Mouse (Mus musculus) embryonic fibroblast, embryonic 13.5 days (primary cell): Measurements from ENCODE around the gene Vwce. TPM values are rescaled to one million over a fixed set of nuclear protein-coding genes. Genes with fewer than 3 reads are reported as not detected.

ENCODE experiments used
- H3K27ac ChIP-seq: 2 replicates; pipeline ENCODE4 v1.5.1; 2012; ENCODE audit warnings: low read length, control low read depth, inconsistent platforms; ENCODE audit not compliant: insufficient read depth
- H3K4me1 ChIP-seq: 2 replicates; pipeline ENCODE4 v1.6.1; 2011; ENCODE audit warnings: low read length; ENCODE audit not compliant: control insufficient read depth, insufficient read depth
- H3K4me3 ChIP-seq: 2 replicates; pipeline ENCODE4 v1.5.1; 2011; ENCODE audit warnings: mild to moderate bottlenecking, control low read depth, low read length; ENCODE audit not compliant: insufficient read depth
- CTCF ChIP-seq: IDR thresholded peaks from 2 replicates; pipeline ENCODE4 v1.5.1; 2011; ENCODE audit warnings: mild to moderate bottlenecking, control low read depth, low read length, moderate library complexity, borderline replicate concordance; ENCODE audit not compliant: insufficient read depth
- POLR2A ChIP-seq: IDR thresholded peaks from 2 replicates; pipeline ENCODE4 v1.6.1; 2011; ENCODE audit warnings: low read depth, mild to moderate bottlenecking, control low read depth, low read length, moderate library complexity
- polyA plus RNA-seq: library from polyadenylated mRNA; stranded (reverse); fragments of >200 nt; gene quantifications from 2 replicates; pipeline ENCODE4 v1.2.4, GENCODE M21; 2011; ENCODE audit warnings: low read depth; ENCODE audit not compliant: missing spikeins, insufficient read length

Gene Vwce
- polyA plus RNA-seq, 1 experiment: 1.1 TPM

GRCm38 (mm10) chr19:10603660-10604523 is 30.1 kb upstream of the Vwce start:
- peak overlapping the region; percentile 85 for H3K27ac ChIP-seq
- no peak for TF ChIP-seq POLR2A
- no peak for TF ChIP-seq CTCF
- peaks cover 22% of the 10 kb centered on the region for H3K4me1 ChIP-seq
- no peak overlapping the region for H3K4me3 ChIP-seq

GRCm38 (mm10) chr19:10604534-10604933 is 29.5 kb upstream of the Vwce start:
- Histone ChIP-seq H3K4me3 (peak overlapping the region; percentile 60), H3K4me1 (peaks cover 24% of the 10 kb centered on the region), H3K27ac (peak overlapping the region; percentile 85)
- peak; percentile 47; the same call in 1 of the 2 replicates for TF ChIP-seq POLR2A
- no peak for TF ChIP-seq CTCF

DNA sequence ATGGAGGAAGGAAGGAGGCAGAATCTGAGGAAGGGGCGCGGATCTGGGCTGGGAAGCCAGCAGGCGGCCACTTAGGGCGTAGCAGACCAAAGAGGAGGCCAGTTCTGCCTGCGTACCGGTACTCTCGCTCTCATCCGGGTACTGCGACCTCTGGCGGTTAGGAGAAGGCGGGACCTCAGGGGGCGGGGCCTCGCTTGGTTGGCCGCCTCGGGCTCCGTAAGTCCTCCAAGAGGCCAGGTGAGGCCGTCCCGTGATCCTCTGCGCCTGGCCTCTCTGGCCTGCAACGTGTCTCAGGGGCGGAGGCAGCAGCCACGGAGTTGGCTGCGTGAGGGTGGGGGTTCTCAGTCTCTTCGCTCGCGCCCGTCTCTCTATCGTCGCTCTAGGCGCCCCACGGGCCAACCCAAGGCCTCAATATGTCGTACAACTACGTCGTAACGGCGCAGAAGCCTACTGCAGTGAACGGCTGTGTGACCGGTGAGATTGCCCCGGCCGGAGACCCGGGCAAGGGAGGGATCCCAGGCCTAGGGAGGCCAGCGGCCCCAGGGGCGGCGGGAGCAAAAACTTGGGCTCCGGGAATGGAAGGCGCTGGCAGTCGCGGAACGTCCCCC is 28.6 kb upstream of the Vwce start, which contains the start of the genes Ddb1 and Tkfc:
Ddb1 (plus strand) TSS at position 35 of the 608 bp plus-strand sequence.
Tkfc (minus strand) TSS at position 362 of the 608 bp plus-strand sequence.
- TF ChIP-seq POLR2A (peak; percentile 90), CTCF (peak; percentile 40; the same call in 1 of the 2 replicates)
- Histone ChIP-seq H3K4me1 (peaks cover 29% of the 10 kb centered on the region), H3K4me3 (peak within 1 kb of the TSS; percentile 88), H3K27ac (peak within 1 kb of the TSS; percentile 85)

DNA sequence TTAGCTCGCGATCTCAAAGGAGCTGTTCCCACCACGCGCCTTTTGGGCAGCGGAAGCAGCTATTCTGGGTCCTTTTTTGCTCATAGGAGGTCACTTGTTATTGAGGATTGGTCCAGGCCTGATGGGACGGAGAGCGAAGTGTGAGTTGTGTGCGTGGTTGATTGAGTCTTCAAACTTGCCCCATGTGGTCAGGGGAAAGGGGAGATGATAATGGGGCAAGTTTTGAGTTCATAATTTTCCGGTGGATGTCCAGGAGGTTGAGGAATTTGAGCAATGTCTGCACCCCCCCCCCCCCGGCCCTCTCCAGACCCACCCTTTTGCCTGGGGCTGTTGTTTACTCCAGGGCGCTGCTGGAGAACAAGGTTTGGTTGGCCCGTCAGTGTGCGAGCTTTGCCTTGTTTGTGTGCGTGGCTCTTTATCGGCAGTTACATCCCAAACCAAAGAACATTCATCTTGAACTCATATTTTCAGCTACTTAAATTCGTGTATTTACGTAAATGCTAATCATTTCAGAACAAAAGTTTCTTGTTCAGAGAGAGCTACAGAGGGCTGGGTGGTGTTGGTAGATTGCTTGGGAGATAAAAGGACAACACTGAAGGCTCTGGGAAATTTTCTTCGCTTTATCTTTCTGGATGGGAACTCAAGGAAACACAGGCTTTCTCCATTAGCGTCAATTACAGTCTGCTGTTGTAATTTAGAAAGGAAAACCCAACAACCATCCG is 28.0 kb upstream of the Vwce start:
- peak overlapping the region; percentile 73 for H3K27ac ChIP-seq
- H3K4me1 ChIP-seq: peaks cover 29% of the 10 kb centered on the region
- H3K4me3 ChIP-seq: peak overlapping the region; percentile 88
- TF ChIP-seq CTCF (no peak), POLR2A (no peak; the same call in 1 of the 2 replicates)

DNA sequence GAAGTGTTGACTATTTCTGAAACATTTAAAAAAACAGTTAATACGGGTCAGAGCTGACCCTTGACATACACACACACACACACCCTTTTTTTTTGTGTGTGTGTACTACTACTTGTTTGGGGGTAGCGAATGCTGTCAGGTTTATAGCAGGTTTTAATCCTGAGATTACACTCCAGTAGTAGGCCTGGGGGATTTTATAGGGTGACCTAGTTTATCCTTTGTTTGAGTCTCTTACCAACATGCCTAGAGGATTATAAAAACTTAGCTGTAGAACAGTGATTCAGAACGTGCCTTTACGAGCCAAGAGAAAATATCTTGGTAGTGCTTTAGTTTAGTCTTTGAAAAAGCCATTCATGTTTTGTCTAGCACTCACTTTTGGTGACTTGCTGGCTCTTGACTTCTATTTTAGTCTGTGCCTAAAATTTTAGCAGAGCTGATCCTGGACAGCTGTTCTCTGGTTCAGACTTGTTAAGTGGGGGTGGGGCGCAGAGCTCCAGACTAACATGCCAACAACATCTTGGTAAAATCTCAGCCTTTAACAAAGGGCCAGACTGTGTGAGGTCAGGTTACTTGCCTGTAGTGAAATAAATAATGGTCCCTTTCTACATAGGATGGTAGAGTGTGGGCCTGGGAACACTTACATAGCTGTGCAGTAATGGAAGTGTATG is 25.3 kb upstream of the Vwce start:
- Histone ChIP-seq H3K4me3 (no peak overlapping the region), H3K4me1 (peaks cover 19% of the 10 kb centered on the region), H3K27ac (no peak overlapping the region)
- TF ChIP-seq CTCF: no peak
- no peak for TF ChIP-seq POLR2A

- TF ChIP-seq CTCF: no peak
- peak; percentile 59; the same call in 1 of the 2 replicates for TF ChIP-seq POLR2A
- Histone ChIP-seq H3K4me1 (no peaks in the 10 kb centered on the region), H3K4me3 (no peak overlapping the region), H3K27ac (no peak overlapping the region)
Measured at GRCm38 (mm10) chr19:10634872-10635318, 882 bp downstream of the Vwce start.

DNA sequence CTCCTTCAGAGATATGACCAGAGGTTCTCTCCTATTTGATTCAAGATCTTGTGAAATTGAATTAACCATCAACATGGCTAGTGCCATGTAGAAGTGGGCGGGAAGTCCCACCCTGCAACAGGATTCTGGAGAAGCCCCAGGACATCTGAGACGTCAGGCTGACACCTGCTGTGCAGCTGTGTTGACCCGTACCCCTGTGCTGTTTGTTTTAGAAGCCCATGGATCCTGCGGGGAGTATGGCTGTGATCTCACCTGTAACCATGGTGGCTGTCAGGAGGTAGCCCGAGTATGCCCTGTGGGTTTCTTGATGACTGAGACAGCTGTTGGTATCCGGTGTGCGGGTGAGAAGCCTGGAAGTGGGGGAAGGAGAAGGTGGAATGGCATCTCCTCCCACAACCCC is 3.8 kb downstream of the Vwce start:
- Histone ChIP-seq H3K4me3 (no peak overlapping the region), H3K4me1 (no peaks in the 10 kb centered on the region), H3K27ac (no peak overlapping the region)
- TF ChIP-seq POLR2A: no peak

- Histone ChIP-seq H3K4me1 (no peaks in the 10 kb centered on the region), H3K4me3 (no peak overlapping the region), H3K27ac (no peak overlapping the region)
- no peak for TF ChIP-seq CTCF
- TF ChIP-seq POLR2A: no peak
Measured at GRCm38 (mm10) chr19:10640080-10640479, 6.1 kb downstream of the Vwce start.
